Mouse (Mus musculus) midbrain, embryonic 14.5 days (tissue): ENCODE measurements around the gene Cyp2a5. TPM values are rescaled to one million over a fixed set of nuclear protein-coding genes. Genes with fewer than 3 reads are reported as not detected.
"Not testable (repeated sequence)": the region's sequence is repeated elsewhere in the genome, so short reads cannot be mapped to it uniquely, and the experiment has no call there.

Source experiments
- ATAC-seq: fragments of 200-750 bp; cut with Nextera tagmentation; 2 replicates; pipeline ENCODE4 v1.8.0; 2017; ENCODE audit warnings: moderate number of reproducible peaks, moderate library complexity; ENCODE audit not compliant: low FRiP score, low TSS enrichment
- DNase-seq: peaks from one replicate; pipeline ENCODE4 v3.0.0-alpha.2; 2015
- H3K27ac ChIP-seq: fragments of 300-500 bp; sonication (generic); replicated peaks from 2 replicates; pipeline ENCODE4 v1.5.1; 2014; ENCODE audit warnings: mild to moderate bottlenecking, low read depth, low read length, moderate library complexity
- H3K27me3 ChIP-seq: fragments of 300-500 bp; sonication (generic); 2 replicates; pipeline ENCODE4 v1.6.1; 2014; ENCODE audit warnings: low read length, control low read depth, mixed read lengths; ENCODE audit not compliant: control insufficient read depth, insufficient read depth
- H3K36me3 ChIP-seq: fragments of 300-500 bp; sonication (generic); 2 replicates; pipeline ENCODE4 v1.6.1; 2014; ENCODE audit warnings: low read length, control low read depth; ENCODE audit not compliant: control insufficient read depth, insufficient read depth
- H3K4me1 ChIP-seq: fragments of 300-500 bp; sonication (generic); 2 replicates; pipeline ENCODE4 v1.6.1; 2014; ENCODE audit warnings: mild to moderate bottlenecking, antibody characterized with exemption, low read length, control low read depth; ENCODE audit not compliant: control insufficient read depth, insufficient read depth
- H3K4me2 ChIP-seq: fragments of 300-500 bp; sonication (generic); 2 replicates; pipeline ENCODE4 v1.6.1; 2014; ENCODE audit warnings: mild to moderate bottlenecking, low read length, moderate library complexity
- H3K4me3 ChIP-seq: fragments of 300-500 bp; sonication (generic); replicated peaks from 2 replicates; pipeline ENCODE4 v1.5.1; 2014; ENCODE audit warnings: low read depth, low read length
- H3K9ac ChIP-seq: fragments of 300-500 bp; sonication (generic); replicated peaks from 2 replicates; pipeline ENCODE4 v1.6.1; 2014; ENCODE audit warnings: mild to moderate bottlenecking, low read length, moderate library complexity
- H3K9me3 ChIP-seq: fragments of 300-500 bp; sonication (generic); 2 replicates; pipeline ENCODE4 v1.6.1; 2016; ENCODE audit warnings: low read length, control low read depth, mixed read lengths; ENCODE audit not compliant: control insufficient read depth
- WGBS: fragments of 180-500 bp; shearing (Covaris S2); extraction: QIAGEN DNeasy Blood & Tissue Kit; methylation state at CpG from one replicate; pipeline ENCODE4 v1.1.7; 2014; 5-methylcytosine and 5-hydroxymethylcytosine counted together
- polyA plus RNA-seq: library from polyadenylated mRNA; unstranded; fragments of >200 nt; fragmentation: Nextera tagmentation; extraction: Ambion mirVana; gene quantifications from 2 replicates; pipeline ENCODE4 v1.2.1, GENCODE M21; 2014

The Cyp2a5 gene
- polyA plus RNA-seq, 1 experiment from 2014 or later: 1.3 TPM

GRCm38 (mm10) chr7:26850063-26850462 lies 15.0 kb downstream of the Cyp2a5 start:
- H3K4me2 ChIP-seq, H3K4me1 ChIP-seq, H3K36me3 ChIP-seq, H3K9ac ChIP-seq, H3K27me3 ChIP-seq, H3K27ac ChIP-seq, ATAC-seq, H3K4me3 ChIP-seq, H3K9me3 ChIP-seq, DNase-seq: not testable (repeated sequence)

GRCm38 (mm10) chr7:26878581-26878980 lies 43.5 kb downstream of the Cyp2a5 start:
- not testable (repeated sequence) for H3K9ac ChIP-seq, DNase-seq, H3K4me1 ChIP-seq, H3K27ac ChIP-seq, H3K36me3 ChIP-seq, ATAC-seq, H3K27me3 ChIP-seq, H3K9me3 ChIP-seq, H3K4me2 ChIP-seq, H3K4me3 ChIP-seq

GRCm38 (mm10) chr7:26880600-26880999 lies 45.5 kb downstream of the Cyp2a5 start:
- not testable (repeated sequence) for H3K4me2 ChIP-seq, H3K36me3 ChIP-seq, ATAC-seq, H3K27ac ChIP-seq, DNase-seq, H3K27me3 ChIP-seq, H3K9ac ChIP-seq, H3K9me3 ChIP-seq, H3K4me3 ChIP-seq, H3K4me1 ChIP-seq
- 87% methylated on average over 2 of the region's 3 CpGs for WGBS

Other genes with a start within 250 kb of the Cyp2a5 start
- not detected in 2 replicates for gene Vmn1r185, start 216.8 kb upstream of the Cyp2a5 start, polyA plus RNA-seq
- gene Cyp2b23, start 148.9 kb upstream of the Cyp2a5 start, polyA plus RNA-seq: not detected in 2 replicates
- gene Cyp2b19, start 78.2 kb upstream of the Cyp2a5 start, polyA plus RNA-seq: 0.78 and 1.0 TPM in 2 replicates
- 0.11 TPM in 1 of 2 replicates, not detected in the other for gene Cyp2g1, start 26.4 kb upstream of the Cyp2a5 start, polyA plus RNA-seq
- not detected in 2 replicates for gene Cyp2a22, start 104.1 kb downstream of the Cyp2a5 start, polyA plus RNA-seq
- not detected in 2 replicates for gene Cyp2a12, start 193.8 kb downstream of the Cyp2a5 start, polyA plus RNA-seq